Mouse (Mus musculus): ENCODE results near the gene Nln. TPM values are rescaled to one million over a fixed set of nuclear protein-coding genes. Genes with fewer than 3 reads are reported as not detected.

The Nln gene
- polyA plus RNA-seq, 1 experiment from 2014 or later, result 20.2 TPM

DNA sequence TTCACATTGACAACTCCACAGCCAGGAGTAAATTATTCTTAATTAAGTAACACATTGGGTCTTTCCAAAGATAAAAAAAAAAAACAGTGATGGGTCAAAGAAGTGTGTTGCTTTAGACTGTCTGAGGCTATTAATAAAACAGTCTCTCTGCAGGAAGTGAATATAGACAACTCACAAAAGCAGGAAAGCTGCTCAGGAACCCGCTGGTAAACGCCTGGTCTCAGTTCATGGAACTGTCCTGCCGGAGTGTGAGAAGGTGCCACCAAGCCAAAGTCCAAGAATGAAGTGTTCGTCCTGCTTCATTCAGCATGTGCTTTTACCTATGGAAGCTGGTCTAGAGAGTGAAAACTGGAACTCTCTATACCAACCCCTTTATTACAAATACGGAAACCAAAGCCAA is 129.0 kb downstream of the Nln start:
- no peaks in the 10 kb centered on the region for H3K27me3 ChIP-seq (ENCODE audit: low read depth, poor library complexity, severe bottlenecking)
- H3K4me1 ChIP-seq, result no peaks in the 10 kb centered on the region
- H3K4me3 ChIP-seq, result no peak overlapping the region
- no peak for DNase-seq (ENCODE audit: low spot score)
- no peaks in the 10 kb centered on the region for H3K36me3 ChIP-seq
- H3K9me3 ChIP-seq (replicated peaks), result no peaks in the 10 kb centered on the region
- WGBS, result 94% methylated on average over 5 of the region's 5 CpGs
- no peak overlapping the region for H3K27ac ChIP-seq

DNA sequence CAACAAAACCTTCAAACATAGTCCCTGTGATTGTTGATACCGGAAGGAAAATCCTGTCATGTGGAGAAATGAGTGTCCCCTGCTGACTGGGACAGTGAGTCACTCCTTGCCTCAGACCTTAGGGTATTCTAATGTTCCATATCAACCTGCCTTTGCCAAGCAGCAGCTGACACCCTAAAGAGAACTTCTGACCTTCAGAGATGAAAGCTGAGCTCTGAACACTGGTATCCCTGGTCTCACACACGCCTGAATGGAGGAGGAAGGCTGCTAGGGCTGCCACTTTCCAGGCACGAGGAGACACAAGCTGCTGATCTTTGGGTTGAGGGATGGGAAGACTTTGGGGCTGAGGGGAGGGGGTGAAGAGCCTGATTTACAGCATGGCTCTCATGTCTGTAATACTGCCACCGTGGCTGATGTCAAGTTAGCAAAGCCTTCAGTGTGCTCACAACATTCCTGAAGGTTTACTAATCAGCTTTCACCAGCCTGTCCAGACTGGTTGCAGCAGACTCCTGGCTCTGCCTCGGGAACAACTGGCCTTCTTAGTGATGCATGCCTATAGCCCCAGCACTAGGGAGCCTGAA is 131.0 kb downstream of the Nln start:
- DNase-seq (ENCODE audit: low spot score), result no peak
- no peak overlapping the region for H3K27ac ChIP-seq
- no peaks in the 10 kb centered on the region for H3K36me3 ChIP-seq
- no peak overlapping the region for H3K4me3 ChIP-seq
- H3K4me1 ChIP-seq, result no peaks in the 10 kb centered on the region
- no peaks in the 10 kb centered on the region for H3K9me3 ChIP-seq (replicated peaks)
- no peaks in the 10 kb centered on the region for H3K27me3 ChIP-seq (ENCODE audit: low read depth, poor library complexity, severe bottlenecking)
- 55% methylated on average over 5 of the region's 5 CpGs for WGBS

DNA sequence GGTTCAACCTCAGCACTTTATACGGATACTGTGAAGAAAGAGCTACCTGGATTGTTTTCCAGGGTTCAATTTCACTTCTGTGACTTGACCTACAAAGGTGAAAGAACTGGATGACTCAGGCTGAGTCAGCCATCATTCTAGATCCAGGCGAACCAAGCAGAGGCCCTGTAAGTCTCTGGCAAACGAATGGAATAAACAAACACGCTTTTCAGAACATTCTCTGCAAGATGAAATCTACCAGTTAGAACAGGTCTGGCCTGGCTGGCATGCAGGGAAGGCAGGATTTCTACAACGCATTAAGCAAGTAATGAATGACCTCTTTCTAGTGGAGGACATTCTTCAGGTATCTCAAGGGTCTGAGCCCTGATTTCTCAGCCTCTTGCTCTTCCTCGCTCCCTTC is 131.6 kb downstream of the Nln start:
- H3K36me3 ChIP-seq, result no peaks in the 10 kb centered on the region
- no peaks in the 10 kb centered on the region for H3K27me3 ChIP-seq (ENCODE audit: low read depth, poor library complexity, severe bottlenecking)
- WGBS, result 71% methylated on average over 6 of the region's 6 CpGs
- no peak overlapping the region for H3K27ac ChIP-seq
- no peak overlapping the region for H3K4me3 ChIP-seq
- no peaks in the 10 kb centered on the region for H3K9me3 ChIP-seq (replicated peaks)
- DNase-seq (ENCODE audit: low spot score), result no peak
- no peaks in the 10 kb centered on the region for H3K4me1 ChIP-seq

DNA sequence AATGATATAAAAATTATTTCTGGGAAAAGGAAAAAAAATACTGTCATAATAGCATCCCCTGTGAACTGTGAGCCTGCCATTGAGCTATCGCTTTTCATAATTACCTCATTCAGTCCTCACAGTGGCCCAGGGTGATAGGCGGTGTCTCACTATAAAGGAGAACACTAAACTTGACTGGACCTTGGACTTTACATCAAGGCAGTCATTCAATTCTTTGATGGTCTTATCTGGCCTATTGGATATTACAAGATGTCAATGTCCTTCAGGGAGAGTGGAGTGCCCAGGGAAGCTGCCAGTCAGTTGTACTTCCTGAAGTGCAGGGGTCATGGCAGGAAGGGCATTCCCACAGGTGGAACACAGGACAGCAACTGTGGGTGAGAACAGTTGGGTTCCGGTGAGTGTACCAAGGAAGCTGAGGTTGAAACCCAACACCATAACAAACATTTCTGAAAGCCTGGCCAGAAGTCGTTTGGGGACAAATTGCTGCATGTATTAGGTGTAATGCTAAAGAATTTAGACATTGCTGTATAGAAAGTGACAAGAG is 133.2 kb downstream of the Nln start:
- Histone ChIP-seq H3K36me3 (no peaks in the 10 kb centered on the region), H3K4me3 (no peak overlapping the region), H3K27me3 (ENCODE audit: low read depth, poor library complexity, severe bottlenecking) (no peaks in the 10 kb centered on the region), H3K4me1 (no peaks in the 10 kb centered on the region), H3K27ac (no peak overlapping the region), H3K9me3 (replicated peaks) (no peaks in the 10 kb centered on the region)
- 78% methylated on average over 4 of the region's 4 CpGs for WGBS
- DNase-seq (ENCODE audit: low spot score), result no peak

DNA sequence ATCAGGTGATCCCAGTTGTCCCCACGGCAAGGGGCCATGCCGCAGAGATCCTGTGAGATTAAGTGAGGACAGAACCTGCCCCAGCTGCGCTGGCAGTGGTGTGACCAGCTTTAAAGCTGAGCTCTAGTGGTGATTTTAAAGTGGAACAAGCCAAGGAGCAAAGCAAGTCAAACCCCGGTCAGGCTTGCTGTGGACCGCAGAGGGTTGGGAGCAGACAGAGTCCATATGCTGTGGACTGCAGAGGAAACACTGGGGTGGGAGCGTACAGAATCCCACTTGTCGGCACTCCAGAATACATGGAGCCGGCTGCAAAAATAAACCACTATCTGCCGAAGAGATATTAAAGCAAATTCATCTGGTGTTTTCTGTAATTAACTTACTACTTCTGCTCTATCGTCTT is 134.3 kb downstream of the Nln start:
- no peak for DNase-seq (ENCODE audit: low spot score)
- Histone ChIP-seq H3K27me3 (ENCODE audit: low read depth, poor library complexity, severe bottlenecking) (no peaks in the 10 kb centered on the region), H3K27ac (no peak overlapping the region), H3K9me3 (replicated peaks) (no peaks in the 10 kb centered on the region), H3K4me1 (no peaks in the 10 kb centered on the region), H3K36me3 (no peaks in the 10 kb centered on the region), H3K4me3 (no peak overlapping the region)
- WGBS, result 91% methylated on average over 10 of the region's 10 CpGs

DNA sequence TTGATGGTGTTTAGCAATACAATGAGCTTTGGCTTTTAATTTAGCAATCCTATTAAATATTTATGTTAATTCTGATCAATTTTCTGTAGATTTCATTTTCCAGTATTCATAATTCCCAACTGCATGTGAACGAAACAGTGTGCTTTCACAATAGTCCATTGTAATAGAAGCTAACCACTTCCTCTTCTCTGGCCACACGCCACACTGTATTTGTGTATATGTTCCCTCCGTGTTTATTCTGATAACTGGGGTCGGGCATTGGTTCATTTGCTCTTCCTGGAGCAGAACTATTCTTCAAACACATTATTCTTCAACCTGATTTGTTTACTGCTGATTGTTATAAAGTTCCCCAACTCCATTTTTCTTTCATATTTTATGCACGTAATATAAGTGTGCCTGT is 135.4 kb downstream of the Nln start:
- DNase-seq (ENCODE audit: low spot score), result no peak
- Histone ChIP-seq H3K9me3 (replicated peaks) (no peaks in the 10 kb centered on the region), H3K4me1 (0 out of 2 replicates have a peak, but pooled peaks cover 3% of the 10 kb centered on the region), H3K27me3 (ENCODE audit: low read depth, poor library complexity, severe bottlenecking) (no peaks in the 10 kb centered on the region), H3K36me3 (no peaks in the 10 kb centered on the region), H3K27ac (no peak overlapping the region), H3K4me3 (no peak overlapping the region)
- WGBS, result 89% methylated on average over 5 of the region's 5 CpGs

Other genes starting within 250 kb of the Nln start
- 12.2 and 16.6 TPM in 2 replicates for gene Erbin, start 189.1 kb downstream of the Nln start, polyA plus RNA-seq (2016; fragmentation: Nextera tagmentation; extraction: Ambion mirVana)
- gene Sgtb, start 127 bp upstream of the Nln start, polyA plus RNA-seq (2016; fragmentation: Nextera tagmentation; extraction: Ambion mirVana), result 5.8 and 7.3 TPM in 2 replicates
- 70.3 and 71.1 TPM in 2 replicates for gene Trappc13, start 68.9 kb upstream of the Nln start, polyA plus RNA-seq (2016; fragmentation: Nextera tagmentation; extraction: Ambion mirVana)
- gene Trim23, start 69.2 kb upstream of the Nln start, polyA plus RNA-seq (2016; fragmentation: Nextera tagmentation; extraction: Ambion mirVana), result 15.2 and 19.2 TPM in 2 replicates
- 92.0 and 92.9 TPM in 2 replicates for gene Cenpk, start 119.0 kb upstream of the Nln start, polyA plus RNA-seq (2016; fragmentation: Nextera tagmentation; extraction: Ambion mirVana)
- 17.7 and 21.2 TPM in 2 replicates for gene Ppwd1, start 119.2 kb upstream of the Nln start, polyA plus RNA-seq (2016; fragmentation: Nextera tagmentation; extraction: Ambion mirVana)
- gene Adamts6, start 178.2 kb upstream of the Nln start, polyA plus RNA-seq (2016; fragmentation: Nextera tagmentation; extraction: Ambion mirVana), result 1.6 and 3.0 TPM in 2 replicates

All from limb, embryonic 10.5 days (tissue).